ENCODE assay signal across 8 mouse cellular contexts in genomic region chr5:76139808-76140729, GRCm38 (mm10). TPM values are rescaled to one million over a fixed set of nuclear protein-coding genes. Genes with fewer than 3 reads are reported as not detected.
DNase-seq lines count a peak whose midpoint lies in the region; ATAC-seq and TF ChIP-seq lines count a peak whose summit lies in the region.

Gene Srd5a3 (plus strand): TSS chr5:76140271.

- peak; percentile 84 for ATAC-seq in cerebellum, adult (ENCODE audit: insufficient number of reproducible peaks, low FRiP score, low TSS enrichment)
- peak; percentile 97 for ATAC-seq in forebrain, embryonic 14.5 days
- peak; percentile 96 for ATAC-seq in neural tube, embryonic 15.5 days (ENCODE audit: low FRiP score)

- no peak for TF ChIP-seq EP300 in ES-Bruce4 (IDR thresholded peaks at IDR 0.05; ENCODE audit: insufficient read depth, low read depth, low read length)

- H3K9ac ChIP-seq in ES-Bruce4 (ENCODE audit: low read depth, poor library complexity, severe bottlenecking) = peak within 1 kb of the TSS; percentile 76
- H3K9ac ChIP-seq in forebrain, embryonic 14.5 days (ENCODE audit: low read length) = peak within 1 kb of the TSS; percentile 86
- peak within 1 kb of the TSS; percentile 96 for H3K9ac ChIP-seq in neural tube, embryonic 15.5 days (replicated peaks)

- intact Hi-C loops in heart, postnatal 14 days (cut with DNase I) = loop anchor here (2.0 to 10.0 kb wide), 5 partner anchors 45 to 545 kb away; partner anchors contain the start of genes Clock and Exoc1

- no peaks in the 10 kb centered on the region for H3K4me1 ChIP-seq in ES-Bruce4 (ENCODE audit: control insufficient read depth, insufficient read depth, low read length)
- peaks cover 12% of the 10 kb centered on the region; the same call in 1 of the 2 replicates for H3K4me1 ChIP-seq in forebrain, embryonic 14.5 days (ENCODE audit: control insufficient read depth, insufficient read depth, low read length)
- peaks cover 18% of the 10 kb centered on the region for H3K4me1 ChIP-seq in neural tube, embryonic 15.5 days

- H3K4me2 ChIP-seq in forebrain, embryonic 14.5 days (ENCODE audit: low read length) = peak within 1 kb of the TSS; percentile 62
- peak within 1 kb of the TSS; percentile 73 for H3K4me2 ChIP-seq in neural tube, embryonic 15.5 days

- DNase-seq in forebrain, embryonic 14.5 days (ENCODE audit: low spot score) = peak; percentile 95
- DNase-seq in heart, postnatal 14 days = peak; percentile 97 to 98
- peak; percentile 96 for DNase-seq in layer of hippocampus, adult 11-12 months (ENCODE audit: low spot score)
- peak; percentile 97 to 98 for DNase-seq in lung, adult 18-20 months
- peak; percentile 92 for DNase-seq in testis, postnatal 14 days (ENCODE audit: low spot score)

- no peaks in the 10 kb centered on the region for H3K27me3 ChIP-seq in ES-Bruce4 (ENCODE audit: control insufficient read depth, insufficient read depth, low read length, poor library complexity, severe bottlenecking)
- no peaks in the 10 kb centered on the region for H3K27me3 ChIP-seq in forebrain, embryonic 14.5 days (replicated peaks; ENCODE audit: control insufficient read depth, insufficient read depth, low read length)
- no peaks in the 10 kb centered on the region for H3K27me3 ChIP-seq in neural tube, embryonic 15.5 days (replicated peaks)

- peak; percentile 88 for TF ChIP-seq POLR2A in ES-Bruce4 (IDR thresholded peaks at IDR 0.05; ENCODE audit: insufficient read depth, low read length)

- H3K36me3 ChIP-seq in ES-Bruce4 (ENCODE audit: control insufficient read depth, insufficient read depth, low read length, poor library complexity, severe bottlenecking) = no peaks in the 10 kb centered on the region
- no peaks in the 10 kb centered on the region for H3K36me3 ChIP-seq in forebrain, embryonic 14.5 days (ENCODE audit: control insufficient read depth, insufficient read depth, low read length)
- no peaks in the 10 kb centered on the region for H3K36me3 ChIP-seq in neural tube, embryonic 15.5 days

- peak within 1 kb of the TSS; percentile 88 for H3K4me3 ChIP-seq in ES-Bruce4 (ENCODE audit: low read depth, low read length)
- peak within 1 kb of the TSS; percentile 67 for H3K4me3 ChIP-seq in forebrain, embryonic 14.5 days (ENCODE audit: low read depth, low read length)
- H3K4me3 ChIP-seq in neural tube, embryonic 15.5 days (replicated peaks) = peak within 1 kb of the TSS; percentile 81

- TF ChIP-seq CTCF in ES-Bruce4 (IDR thresholded peaks at IDR 0.05; ENCODE audit: low read depth, low read length) = peak; percentile 21

- peak within 1 kb of the TSS; percentile 47 for H3K27ac ChIP-seq in ES-Bruce4 (ENCODE audit: insufficient read depth, low read length)
- H3K27ac ChIP-seq in forebrain, embryonic 14.5 days (ENCODE audit: low read depth, low read length) = peak within 1 kb of the TSS; percentile 93
- peak within 1 kb of the TSS; percentile 94 for H3K27ac ChIP-seq in neural tube, embryonic 15.5 days (replicated peaks)

- no peaks in the 10 kb centered on the region for H3K9me3 ChIP-seq in ES-Bruce4 (replicated peaks; ENCODE audit: control insufficient read depth, insufficient read depth, low read length, poor library complexity, severe bottlenecking)
- no peaks in the 10 kb centered on the region for H3K9me3 ChIP-seq in forebrain, embryonic 14.5 days (replicated peaks; ENCODE audit: control insufficient read depth, low read length)
- H3K9me3 ChIP-seq in neural tube, embryonic 15.5 days (replicated peaks) = no peaks in the 10 kb centered on the region

- WGBS in forebrain, embryonic 14.5 days = 2% methylated on average over 52 of the region's 69 CpGs
- WGBS in neural tube, embryonic 15.5 days = 2% methylated on average over 44 of the region's 69 CpGs

RNA-seq across cellular contexts. Expression of gene Srd5a3, which starts in this region (rescaled TPM):
- polyA plus RNA-seq in ES-Bruce4 (2011; ENCODE audit: insufficient read depth, insufficient read length, low read depth, missing spikeins) = 16.7 and 17.7 TPM in 2 replicates
- polyA plus RNA-seq in forebrain, embryonic 14.5 days (2014; fragmentation: Nextera tagmentation; extraction: Ambion mirVana) = 10.7 and 13.5 TPM in 2 replicates
- total RNA-seq in heart, postnatal 14 days (2021) = 10 to 100 TPM; 11.2 to 15.0 TPM
- 20.2 and 24.4 TPM in 2 replicates for polyA plus RNA-seq in neural tube, embryonic 15.5 days (2015; fragmentation: Nextera tagmentation; extraction: Ambion mirVana)

Comparison
In these comparisons a context has a peak if more than half of its experiments do, and no peak if none do; other contexts are left out.
1. Peak in every context shown above with its lines: DNase-seq, ATAC-seq, H3K4me3 ChIP-seq and H3K27ac ChIP-seq.